Mouse (Mus musculus) C2C12 (cell line): Measurements from ENCODE around the gene Ncor1. TPM values are rescaled to one million over a fixed set of nuclear protein-coding genes. Genes with fewer than 3 reads are reported as not detected.

ENCODE experiments used
- H3K27me3 ChIP-seq: one replicate; pipeline ENCODE4 v1.6.1; 2011; ENCODE audit not compliant: control insufficient read depth, insufficient read depth, insufficient read length
- H3K36me3 ChIP-seq: one replicate; pipeline ENCODE4 v1.6.1; 2011; ENCODE audit not compliant: control insufficient read depth, insufficient read depth
- H3K4me3 ChIP-seq: one replicate; pipeline ENCODE4 v1.5.1; 2011; ENCODE audit warnings: mild to moderate bottlenecking, control low read depth; ENCODE audit not compliant: poor library complexity, insufficient read depth, severe bottlenecking
- H3K79me2 ChIP-seq: one replicate; pipeline ENCODE4 v1.6.1; 2011; ENCODE audit not compliant: control insufficient read depth, insufficient read depth
- H3K79me3 ChIP-seq: one replicate; pipeline ENCODE4 v1.6.1; 2011; ENCODE audit warnings: low read depth, control low read depth
- H3ac ChIP-seq: one replicate; pipeline ENCODE3; 2011; ENCODE audit warnings: low read depth; ENCODE audit not compliant: control insufficient read depth, insufficient read length
- CEBPB ChIP-seq: IDR thresholded peaks from one replicate; pipeline ENCODE4 v1.6.1; 2011; ENCODE audit warnings: low read depth, mild to moderate bottlenecking, control low read depth, moderate library complexity
- CTCF ChIP-seq: IDR thresholded peaks from one replicate; pipeline ENCODE4 v1.5.1; 2011; ENCODE audit not compliant: control insufficient read depth, insufficient read depth, insufficient read length
- FOSL1 ChIP-seq: IDR thresholded peaks from one replicate; pipeline ENCODE4 v1.8.0; 2011; ENCODE audit warnings: mild to moderate bottlenecking, low read length; ENCODE audit not compliant: poor library complexity, insufficient read depth, severe bottlenecking
- MAX ChIP-seq: IDR thresholded peaks from one replicate; pipeline ENCODE4 v1.6.1; 2011; ENCODE audit warnings: mild to moderate bottlenecking, control low read depth
- MYOD1 ChIP-seq: IDR thresholded peaks from one replicate; pipeline ENCODE4 v1.6.1; 2011; ENCODE audit warnings: low read depth; ENCODE audit not compliant: control insufficient read depth, insufficient read length
- MYOG ChIP-seq: IDR thresholded peaks from one replicate; pipeline ENCODE4 v1.6.1; 2011; ENCODE audit not compliant: control insufficient read depth, insufficient read length; ENCODE audit errors: extremely low read depth
- USF1 ChIP-seq: IDR thresholded peaks from one replicate; pipeline ENCODE4 v1.6.1; 2011; ENCODE audit warnings: low read depth, mild to moderate bottlenecking, control low read depth, moderate library complexity
- polyA plus RNA-seq: library from polyadenylated mRNA; unstranded; fragments of >200 nt; fragmentation: generic; extraction: Trizol; gene quantifications from one replicate; pipeline ENCODE4 v1.2.1, GENCODE M21; 2012; ENCODE audit warnings: missing spikeins

The Ncor1 gene
- polyA plus RNA-seq, 1 experiment: 33.6 TPM

DNA sequence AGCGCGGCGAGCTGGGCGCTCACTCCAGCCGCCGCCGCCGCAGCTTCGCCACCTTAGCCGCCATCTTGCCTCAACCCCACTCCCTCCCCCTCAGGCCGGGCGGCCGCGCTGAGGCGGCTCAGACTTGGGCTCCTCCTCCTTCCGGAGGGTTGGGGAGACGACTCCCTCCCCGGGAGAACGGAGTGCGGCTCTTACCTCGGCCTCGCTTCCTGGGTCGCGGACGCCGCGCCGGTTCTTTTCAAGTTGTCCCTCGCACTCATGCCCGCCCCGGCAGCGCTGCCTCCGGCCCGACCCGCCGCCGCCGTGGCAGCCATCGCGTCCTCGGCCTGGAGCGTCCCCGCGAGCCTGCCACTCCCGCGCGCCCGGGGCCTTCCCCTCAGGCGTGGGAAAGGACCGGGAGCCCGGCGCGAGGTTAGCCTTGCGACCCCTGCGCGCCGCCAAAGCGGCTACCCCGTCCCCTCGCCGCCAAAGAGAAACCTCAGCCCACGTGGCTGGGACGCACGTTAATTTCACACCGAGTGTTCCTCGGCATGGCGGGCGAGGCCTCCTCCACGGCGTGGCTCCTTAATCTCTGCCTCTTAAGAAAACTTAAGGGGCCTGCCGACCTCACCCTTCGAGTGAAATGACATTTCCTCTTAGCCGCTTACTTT is 975 bp downstream of the Ncor1 start:
- Histone ChIP-seq H3K36me3 (peaks cover 14% of the 10 kb centered on the region), H3K79me3 (peaks cover 65% of the 10 kb centered on the region), H3K4me3 (peak overlapping the region; percentile 98), H3ac (peak overlapping the region; percentile 96), H3K27me3 (no peaks in the 10 kb centered on the region), H3K79me2 (peaks cover 82% of the 10 kb centered on the region)
- TF ChIP-seq USF1: no peak
- no peak for TF ChIP-seq CTCF
- peak; percentile 75 for TF ChIP-seq MAX

GRCm38 (mm10) chr11:62456483-62457172 is 1.7 kb downstream of the Ncor1 start:
- Histone ChIP-seq H3K79me2 (peaks cover 89% of the 10 kb centered on the region), H3K27me3 (no peaks in the 10 kb centered on the region), H3K36me3 (peaks cover 19% of the 10 kb centered on the region), H3ac (peak overlapping the region; percentile 96), H3K4me3 (peak overlapping the region; percentile 98), H3K79me3 (peaks cover 71% of the 10 kb centered on the region)
- TF ChIP-seq MYOG (no peak), CEBPB (no peak), USF1 (no peak), FOSL1 (no peak), CTCF (no peak), MYOD1 (no peak), MAX (no peak)

GRCm38 (mm10) chr11:62456021-62456482 is 2.3 kb downstream of the Ncor1 start:
- Histone ChIP-seq H3K27me3 (no peaks in the 10 kb centered on the region), H3K79me3 (peaks cover 76% of the 10 kb centered on the region), H3K79me2 (peaks cover 95% of the 10 kb centered on the region), H3K4me3 (peak overlapping the region; percentile 98), H3K36me3 (peaks cover 20% of the 10 kb centered on the region), H3ac (peak overlapping the region; percentile 29)
- TF ChIP-seq CTCF (no peak), MAX (no peak), FOSL1 (no peak), MYOD1 (no peak), CEBPB (no peak), USF1 (no peak), MYOG (no peak)

DNA sequence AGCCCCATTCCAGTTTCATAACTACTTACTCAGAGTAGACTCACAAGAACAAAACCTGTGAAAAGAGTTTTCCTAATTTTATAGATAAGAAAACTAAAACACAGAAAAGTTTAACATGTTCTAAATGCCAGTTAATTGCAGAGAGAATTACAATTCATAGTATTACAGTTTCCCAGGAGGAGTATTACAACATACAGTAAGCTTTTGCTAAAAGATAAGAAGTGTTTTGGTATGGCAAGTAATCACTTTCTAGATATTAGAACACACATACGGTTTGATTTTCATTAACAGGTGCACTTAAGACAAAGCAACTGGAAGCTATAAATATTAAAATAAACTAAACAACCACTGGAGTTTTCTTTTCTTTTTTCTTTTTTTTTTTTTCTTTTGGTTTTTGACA is 3.1 kb downstream of the Ncor1 start:
- H3K79me3 ChIP-seq: peaks cover 82% of the 10 kb centered on the region
- TF ChIP-seq CEBPB (no peak), MYOD1 (no peak), CTCF (no peak), USF1 (no peak), MAX (no peak), MYOG (no peak), FOSL1 (no peak)
- H3K79me2 ChIP-seq: peaks cover 100% of the 10 kb centered on the region
- no peak overlapping the region for H3ac ChIP-seq
- no peaks in the 10 kb centered on the region for H3K27me3 ChIP-seq
- H3K36me3 ChIP-seq: peaks cover 28% of the 10 kb centered on the region
- no peak overlapping the region for H3K4me3 ChIP-seq

- no peak for TF ChIP-seq CTCF
- TF ChIP-seq USF1: no peak
- no peak for TF ChIP-seq MAX
- TF ChIP-seq MYOD1: no peak
- no peak for TF ChIP-seq CEBPB
- no peak for TF ChIP-seq MYOG
- TF ChIP-seq FOSL1: no peak
- no peak overlapping the region for H3ac ChIP-seq
- peaks cover 44% of the 10 kb centered on the region for H3K36me3 ChIP-seq
- H3K27me3 ChIP-seq: no peaks in the 10 kb centered on the region
- no peak overlapping the region for H3K4me3 ChIP-seq
- H3K79me3 ChIP-seq: peaks cover 94% of the 10 kb centered on the region
- peaks cover 100% of the 10 kb centered on the region for H3K79me2 ChIP-seq
These were observed 9.4 kb downstream of the Ncor1 start for GRCm38 (mm10) chr11:62448971-62449370.

DNA sequence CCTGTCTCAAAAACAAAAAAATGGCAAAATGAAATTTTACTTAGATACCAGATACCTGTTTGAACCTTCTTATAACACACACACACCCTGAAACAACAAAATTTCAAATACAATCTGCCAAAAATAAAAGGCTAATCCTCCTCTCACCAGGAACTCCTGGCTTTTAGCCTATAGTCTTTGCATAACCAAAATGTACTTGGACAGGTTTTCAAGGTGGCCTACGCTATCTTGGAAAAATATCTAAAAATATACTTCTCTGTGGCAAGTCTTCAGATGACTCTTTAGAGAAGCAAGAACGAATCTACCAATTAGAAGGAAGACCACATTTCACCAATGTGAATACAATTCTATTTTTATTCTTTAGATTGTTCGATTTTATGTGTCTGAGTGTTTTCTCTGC is 12.5 kb downstream of the Ncor1 start:
- Histone ChIP-seq H3K79me3 (peaks cover 90% of the 10 kb centered on the region), H3K36me3 (peaks cover 29% of the 10 kb centered on the region), H3K27me3 (no peaks in the 10 kb centered on the region), H3ac (no peak overlapping the region), H3K79me2 (peaks cover 100% of the 10 kb centered on the region), H3K4me3 (no peak overlapping the region)
- TF ChIP-seq CTCF (no peak), MYOD1 (no peak), FOSL1 (no peak), MYOG (no peak), CEBPB (no peak), MAX (no peak), USF1 (no peak)
